Mouse (Mus musculus) E14TG2a.4 (cell line): ENCODE results near the gene Sh2d3c.

Source experiments
- H3K27me3 ChIP-seq: 2 replicates; pipeline ENCODE4 v1.6.1; 2014; ENCODE audit warnings: low read length, control low read depth; ENCODE audit not compliant: insufficient read depth
- H3K36me3 ChIP-seq: 2 replicates; pipeline ENCODE4 v1.6.1; 2014; ENCODE audit warnings: low read length, control low read depth; ENCODE audit not compliant: insufficient read depth
- H3K4me1 ChIP-seq: replicated peaks from 2 replicates; pipeline ENCODE4 v1.6.1; 2014; ENCODE audit warnings: low read depth, low read length, control low read depth
- H3K4me3 ChIP-seq: replicated peaks from 2 replicates; pipeline ENCODE4 v1.5.1; 2014; ENCODE audit warnings: mild to moderate bottlenecking, low read length
- H3K9me3 ChIP-seq: 2 replicates; pipeline ENCODE4 v1.6.1; 2014; ENCODE audit warnings: low read length, control low read depth
- CTCF ChIP-seq: conservative IDR thresholded peaks from 2 replicates; pipeline ENCODE4 v1.5.1; 2014; ENCODE audit warnings: low read length
- NANOG ChIP-seq: IDR thresholded peaks from 2 replicates; pipeline ENCODE4 v1.6.1; 2014; ENCODE audit warnings: borderline replicate concordance, low read length, mixed read lengths
- POU5F1 ChIP-seq: IDR thresholded peaks from 2 replicates; pipeline ENCODE4 v1.6.1; 2014; ENCODE audit warnings: low read length, borderline replicate concordance

Gene Sh2d3c

DNA sequence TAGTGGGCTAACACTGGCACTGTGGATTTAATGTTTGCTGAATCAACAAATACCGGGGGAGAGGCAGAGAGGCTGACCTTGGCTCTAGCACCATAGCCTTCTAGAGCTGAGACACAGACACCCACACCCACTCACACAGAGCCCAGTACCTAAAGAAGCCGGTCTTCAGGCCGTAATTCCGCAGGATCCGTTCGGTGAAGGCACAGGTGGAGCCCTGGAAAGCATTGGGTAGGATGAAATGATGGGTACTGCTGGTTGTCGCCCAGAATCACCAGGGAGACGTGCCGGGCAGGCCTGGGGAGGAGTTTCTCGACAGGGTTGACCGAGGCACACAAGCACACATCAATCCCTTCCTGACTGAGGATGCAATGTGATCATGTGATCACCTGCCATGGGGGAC is 29.8 kb upstream of the Sh2d3c start:
- Histone ChIP-seq H3K36me3 (peaks cover 60% of the 10 kb centered on the region), H3K27me3 (no peaks in the 10 kb centered on the region), H3K9me3 (no peaks in the 10 kb centered on the region), H3K4me3 (peak overlapping the region; percentile 99), H3K4me1 (peaks cover 79% of the 10 kb centered on the region)
- TF ChIP-seq NANOG (no peak), POU5F1 (no peak), CTCF (no peak)

GRCm38 (mm10) chr2:32692496-32692895 is 28.4 kb upstream of the Sh2d3c start:
- Histone ChIP-seq H3K27me3 (no peaks in the 10 kb centered on the region), H3K4me1 (peaks cover 64% of the 10 kb centered on the region), H3K4me3 (peak overlapping the region; percentile 99), H3K9me3 (no peaks in the 10 kb centered on the region), H3K36me3 (peaks cover 45% of the 10 kb centered on the region)
- no peak for TF ChIP-seq POU5F1
- no peak for TF ChIP-seq NANOG
- TF ChIP-seq CTCF = no peak

DNA sequence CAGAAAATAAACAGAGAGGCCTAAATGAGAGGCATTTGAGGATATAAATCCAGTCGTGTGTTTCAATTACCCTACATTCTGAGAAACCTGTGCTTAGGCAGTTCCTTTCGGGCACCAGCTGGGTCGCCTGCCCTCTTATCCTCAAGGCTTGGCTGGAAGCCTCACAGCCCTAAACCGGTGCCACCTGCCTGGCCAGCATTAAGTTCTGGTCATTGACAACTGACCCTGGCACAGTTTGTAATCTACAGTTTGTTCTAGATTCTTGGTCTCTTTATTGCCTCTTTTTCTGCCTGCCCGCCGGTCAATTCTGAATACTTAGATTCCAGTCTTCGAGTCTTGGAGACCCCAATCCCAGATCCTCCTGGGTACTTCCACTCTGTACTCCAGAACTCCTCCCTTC is 27.6 kb upstream of the Sh2d3c start:
- TF ChIP-seq POU5F1 (no peak), CTCF (no peak)
- peak overlapping the region; percentile 99 for H3K4me3 ChIP-seq
- H3K27me3 ChIP-seq = no peaks in the 10 kb centered on the region
- H3K9me3 ChIP-seq = no peaks in the 10 kb centered on the region
- H3K4me1 ChIP-seq = peaks cover 56% of the 10 kb centered on the region
- H3K36me3 ChIP-seq = peaks cover 37% of the 10 kb centered on the region

DNA sequence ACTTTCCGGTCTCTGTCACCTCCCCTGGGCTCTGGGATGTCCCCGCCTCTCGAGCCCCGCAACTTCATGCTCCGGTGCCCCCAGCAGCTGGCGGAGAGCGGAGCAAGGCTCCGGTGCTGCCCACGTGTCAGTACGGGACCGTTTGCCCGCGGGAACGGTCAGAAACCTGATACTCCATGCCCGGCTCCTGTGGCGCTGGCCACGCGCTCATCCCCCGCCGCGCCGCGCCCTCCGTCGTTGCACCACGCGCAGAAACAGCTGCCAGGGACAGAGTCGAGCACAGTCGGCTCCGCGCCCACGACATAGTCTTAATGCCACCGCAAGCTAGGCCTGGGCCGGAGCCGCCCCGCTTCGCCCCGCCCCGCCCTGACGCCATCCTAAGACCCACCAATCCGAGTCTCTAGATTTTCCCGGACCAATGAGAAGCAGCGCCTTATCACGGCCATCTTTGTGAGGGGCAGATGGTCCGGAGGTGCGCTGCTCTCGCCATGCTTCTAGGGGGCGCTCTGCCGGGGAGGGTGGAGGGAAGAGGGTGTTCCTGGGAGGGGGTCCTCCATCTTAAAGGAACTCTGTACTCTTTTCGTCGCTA is 26.9 kb upstream of the Sh2d3c start:
- H3K27me3 ChIP-seq = no peaks in the 10 kb centered on the region
- peaks cover 52% of the 10 kb centered on the region for H3K4me1 ChIP-seq
- peak overlapping the region; percentile 99 for H3K4me3 ChIP-seq
- TF ChIP-seq CTCF = peak; percentile 79
- no peak for TF ChIP-seq POU5F1
- no peaks in the 10 kb centered on the region for H3K9me3 ChIP-seq
- H3K36me3 ChIP-seq = peaks cover 31% of the 10 kb centered on the region

DNA sequence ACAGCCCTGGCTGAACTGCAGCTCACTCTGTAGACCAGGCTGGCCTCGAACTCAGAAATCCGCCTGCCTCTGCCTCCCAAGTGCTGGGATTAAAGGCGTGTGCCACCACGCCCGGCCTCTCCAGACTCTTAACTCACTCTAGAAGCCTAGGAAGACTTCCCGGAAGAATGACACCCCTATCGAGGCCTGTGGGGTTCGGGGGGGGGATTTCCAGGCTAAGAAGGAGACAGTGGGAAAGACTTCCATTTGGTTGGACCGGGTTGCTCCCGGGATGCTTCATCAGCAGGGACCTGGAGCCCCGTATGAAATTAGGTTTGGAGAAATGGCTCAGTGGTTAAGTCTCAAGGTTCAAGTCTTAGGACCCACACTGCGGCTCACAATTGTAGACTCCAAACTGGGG is 26.2 kb upstream of the Sh2d3c start:
- H3K9me3 ChIP-seq = no peaks in the 10 kb centered on the region
- H3K4me3 ChIP-seq = peak overlapping the region; percentile 99
- no peaks in the 10 kb centered on the region for H3K27me3 ChIP-seq
- peaks cover 27% of the 10 kb centered on the region for H3K36me3 ChIP-seq
- H3K4me1 ChIP-seq = peaks cover 48% of the 10 kb centered on the region
- TF ChIP-seq POU5F1 (no peak), CTCF (no peak), NANOG (no peak)

DNA sequence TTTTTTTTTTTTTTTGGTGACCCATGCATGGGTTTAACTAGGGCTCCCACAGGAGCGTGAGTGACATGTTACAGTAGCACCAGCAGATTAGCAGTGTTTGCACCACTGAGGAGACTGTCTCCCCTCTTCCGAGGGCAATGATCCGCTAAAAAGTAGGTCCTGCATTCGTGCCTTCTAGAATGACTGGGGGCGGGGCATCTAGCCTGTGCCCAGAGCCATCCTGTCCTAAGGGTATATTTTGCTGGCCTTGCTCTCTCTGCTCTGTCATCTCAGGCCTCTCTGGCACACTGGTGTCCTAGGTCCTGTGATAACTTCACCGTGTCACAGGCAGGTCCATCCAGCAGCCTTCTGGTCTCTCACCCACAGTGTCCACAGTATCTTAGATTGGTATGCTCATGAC is 21.2 kb upstream of the Sh2d3c start:
- H3K36me3 ChIP-seq = peaks cover 35% of the 10 kb centered on the region
- TF ChIP-seq NANOG (no peak), POU5F1 (no peak), CTCF (no peak)
- no peaks in the 10 kb centered on the region for H3K27me3 ChIP-seq
- H3K4me1 ChIP-seq = peaks cover 59% of the 10 kb centered on the region
- H3K9me3 ChIP-seq = no peaks in the 10 kb centered on the region
- H3K4me3 ChIP-seq = no peak overlapping the region

- TF ChIP-seq CTCF (no peak), POU5F1 (no peak), NANOG (no peak)
- peaks cover 50% of the 10 kb centered on the region for H3K36me3 ChIP-seq
- H3K4me3 ChIP-seq = peak overlapping the region; percentile 49
- H3K27me3 ChIP-seq = no peaks in the 10 kb centered on the region
- no peaks in the 10 kb centered on the region for H3K9me3 ChIP-seq
- peaks cover 65% of the 10 kb centered on the region for H3K4me1 ChIP-seq
Measured at GRCm38 (mm10) chr2:32700966-32701743, 19.7 kb upstream of the Sh2d3c start.

DNA sequence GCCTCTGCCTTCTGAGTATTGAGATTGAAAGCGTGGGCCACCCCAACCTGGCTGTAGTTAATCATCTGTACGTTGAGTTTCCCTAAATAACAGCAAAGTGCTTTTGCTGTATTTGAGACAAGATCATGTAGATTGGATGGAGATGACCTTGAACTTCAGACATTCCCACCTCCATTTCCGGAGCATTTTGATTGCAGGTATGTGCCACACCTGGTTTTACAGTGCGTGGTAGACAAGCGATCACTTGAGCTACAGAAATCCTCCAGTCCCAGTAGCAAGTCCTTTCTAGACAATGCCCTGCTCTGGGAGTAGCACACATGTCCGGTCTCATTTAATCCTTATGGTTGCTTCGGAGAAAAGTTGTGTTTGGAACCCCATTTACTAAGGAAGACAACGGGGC is 17.8 kb upstream of the Sh2d3c start:
- H3K27me3 ChIP-seq = no peaks in the 10 kb centered on the region
- peaks cover 69% of the 10 kb centered on the region for H3K36me3 ChIP-seq
- H3K4me1 ChIP-seq = peaks cover 83% of the 10 kb centered on the region
- H3K4me3 ChIP-seq = peak overlapping the region; percentile 45; the same call in 1 of the 2 replicates
- TF ChIP-seq CTCF (no peak), POU5F1 (no peak), NANOG (no peak)
- H3K9me3 ChIP-seq = no peaks in the 10 kb centered on the region

DNA sequence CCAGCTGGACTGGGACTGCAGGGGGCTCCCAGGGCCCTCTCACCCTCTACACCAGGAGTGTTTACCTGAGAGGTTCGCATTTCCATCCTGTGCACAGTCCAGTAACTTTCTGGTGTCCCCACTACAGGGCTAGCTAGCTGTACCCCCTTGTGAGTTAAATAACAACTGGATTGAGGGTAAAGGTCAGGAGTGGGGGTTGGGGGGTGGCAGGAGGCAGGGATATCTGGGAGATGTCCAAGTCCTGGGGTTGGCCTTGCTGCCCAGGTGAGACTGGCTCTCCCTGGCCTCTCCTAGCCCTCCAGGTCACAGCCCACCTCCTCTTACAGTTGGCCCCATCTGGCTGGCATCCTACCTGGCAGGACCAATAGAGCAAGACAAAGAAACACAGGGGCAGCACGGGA is 16.8 kb upstream of the Sh2d3c start, which contains the start of gene Fpgs:
Fpgs (minus strand) TSS at position 125 of the 401 bp plus-strand sequence.
- Histone ChIP-seq H3K4me3 (peak within 1 kb of the TSS; percentile 45; the same call in 1 of the 2 replicates), H3K4me1 (peaks cover 93% of the 10 kb centered on the region)

More for the DNA sequence above, 16.8 kb upstream of the Sh2d3c start, which contains the start of gene Fpgs:
- TF ChIP-seq CTCF (no peak), NANOG (no peak), POU5F1 (no peak)
- peaks cover 79% of the 10 kb centered on the region for H3K36me3 ChIP-seq
- H3K27me3 ChIP-seq = no peaks in the 10 kb centered on the region
- no peaks in the 10 kb centered on the region for H3K9me3 ChIP-seq
